Mouse (Mus musculus): ENCODE data around the gene Zfp618. TPM values are rescaled to one million over a fixed set of nuclear protein-coding genes. Genes with fewer than 3 reads are reported as not detected.

Zfp618 gene
- polyA plus RNA-seq (2015; fragmentation: Nextera tagmentation; extraction: Ambion mirVana), result 37.6 and 38.6 TPM in 2 replicates

- Histone ChIP-seq H3K36me3 (replicated peaks) (no peaks in the 10 kb centered on the region), H3K4me1 (peaks cover 12% of the 10 kb centered on the region), H3K27ac (peak within 1 kb of the TSS; percentile 90), H3K9me3 (no peaks in the 10 kb centered on the region), H3K4me3 (peak within 1 kb of the TSS; percentile 82), H3K9ac (peak within 1 kb of the TSS; percentile 95), H3K4me2 (peak within 1 kb of the TSS; percentile 86), H3K27me3 (replicated peaks) (no peaks in the 10 kb centered on the region)
- 0% methylated on average over 17 of the region's 86 CpGs for WGBS
- peak; percentile 86 for ATAC-seq (replicated peaks)
Observed at GRCm38 (mm10) chr4:62965497-62966302, at the start of gene Zfp618. Zfp618 (plus strand) TSS chr4:62965573.

GRCm38 (mm10) chr4:62917056-62917455 lies 48.3 kb upstream of the Zfp618 start:
- Histone ChIP-seq H3K27ac (no peak overlapping the region), H3K9ac (no peak overlapping the region), H3K27me3 (replicated peaks) (no peaks in the 10 kb centered on the region), H3K9me3 (no peaks in the 10 kb centered on the region), H3K4me2 (no peak overlapping the region), H3K4me1 (no peaks in the 10 kb centered on the region), H3K4me3 (no peak overlapping the region), H3K36me3 (replicated peaks) (no peaks in the 10 kb centered on the region)
- whole genome bisulfite sequencing, result 91% methylated on average over 8 of the region's 8 CpGs
- no peak for ATAC-seq (replicated peaks)

- Histone ChIP-seq H3K27me3 (replicated peaks) (no peaks in the 10 kb centered on the region), H3K9me3 (no peaks in the 10 kb centered on the region), H3K27ac (no peak overlapping the region), H3K36me3 (replicated peaks) (no peaks in the 10 kb centered on the region), H3K4me1 (no peaks in the 10 kb centered on the region), H3K4me3 (no peak overlapping the region), H3K4me2 (no peak overlapping the region), H3K9ac (no peak overlapping the region)
- ATAC-seq (replicated peaks), result no peak
- WGBS, result 85% methylated on average over 4 of the region's 4 CpGs
Observed at GRCm38 (mm10) chr4:62933798-62934197, 31.6 kb upstream of the Zfp618 start.

- Histone ChIP-seq H3K4me3 (no peak overlapping the region), H3K4me2 (no peak overlapping the region), H3K9ac (no peak overlapping the region), H3K36me3 (replicated peaks) (no peaks in the 10 kb centered on the region), H3K27me3 (replicated peaks) (no peaks in the 10 kb centered on the region), H3K4me1 (no peaks in the 10 kb centered on the region), H3K27ac (no peak overlapping the region), H3K9me3 (no peaks in the 10 kb centered on the region)
- 69% methylated on average over 11 of the region's 11 CpGs for WGBS
- ATAC-seq (replicated peaks), result no peak
Observed at GRCm38 (mm10) chr4:62935589-62936218, 29.7 kb upstream of the Zfp618 start.

GRCm38 (mm10) chr4:62941961-62942892 lies 23.1 kb upstream of the Zfp618 start:
- Histone ChIP-seq H3K9ac (no peak overlapping the region), H3K36me3 (replicated peaks) (no peaks in the 10 kb centered on the region), H3K27me3 (replicated peaks) (no peaks in the 10 kb centered on the region), H3K27ac (no peak overlapping the region), H3K4me2 (no peak overlapping the region), H3K9me3 (no peaks in the 10 kb centered on the region), H3K4me1 (0 out of 2 replicates have a peak, but pooled peaks cover 4% of the 10 kb centered on the region), H3K4me3 (no peak overlapping the region)
- WGBS, result 59% methylated on average over 14 of the region's 14 CpGs
- ATAC-seq (replicated peaks), result peak; percentile 62; the same call in 1 of the 2 replicates

- WGBS, result 75% methylated on average over 4 of the region's 4 CpGs
- ATAC-seq (replicated peaks), result no peak
Observed at GRCm38 (mm10) chr4:62944326-62944879, 21.0 kb upstream of the Zfp618 start.

GRCm38 (mm10) chr4:62963806-62964205 lies 1.6 kb upstream of the Zfp618 start:
- H3K36me3 ChIP-seq (replicated peaks), result no peaks in the 10 kb centered on the region
- 79% methylated on average over 4 of the region's 4 CpGs for WGBS
- no peak overlapping the region for H3K9ac ChIP-seq
- peaks cover 6% of the 10 kb centered on the region for H3K4me1 ChIP-seq
- H3K4me3 ChIP-seq, result no peak overlapping the region
- H3K4me2 ChIP-seq, result no peak overlapping the region
- ATAC-seq (replicated peaks), result no peak
- no peaks in the 10 kb centered on the region for H3K27me3 ChIP-seq (replicated peaks)
- no peaks in the 10 kb centered on the region for H3K9me3 ChIP-seq
- no peak overlapping the region for H3K27ac ChIP-seq

More at GRCm38 (mm10) chr4:62944326-62944879, 21.0 kb upstream of the Zfp618 start:
- Histone ChIP-seq H3K9me3 (no peaks in the 10 kb centered on the region), H3K4me3 (no peak overlapping the region), H3K27me3 (replicated peaks) (no peaks in the 10 kb centered on the region), H3K36me3 (replicated peaks) (no peaks in the 10 kb centered on the region), H3K4me2 (no peak overlapping the region), H3K4me1 (0 out of 2 replicates have a peak, but pooled peaks cover 4% of the 10 kb centered on the region), H3K27ac (no peak overlapping the region), H3K9ac (no peak overlapping the region)

- Histone ChIP-seq H3K27ac (peak overlapping the region; percentile 90), H3K4me1 (peaks cover 12% of the 10 kb centered on the region), H3K27me3 (replicated peaks) (no peaks in the 10 kb centered on the region), H3K4me3 (peak overlapping the region; percentile 82), H3K36me3 (replicated peaks) (no peaks in the 10 kb centered on the region), H3K9ac (peak overlapping the region; percentile 95), H3K4me2 (peak overlapping the region; percentile 86), H3K9me3 (no peaks in the 10 kb centered on the region)
- 1% methylated on average over 38 of the region's 52 CpGs for WGBS
- ATAC-seq (replicated peaks), result peak; percentile 69
Observed at GRCm38 (mm10) chr4:62964844-62965496, 403 bp upstream of the Zfp618 start.

- 95% methylated on average over 5 of the region's 5 CpGs for WGBS
Observed at GRCm38 (mm10) chr4:62969526-62969925, 4.2 kb downstream of the Zfp618 start.

GRCm38 (mm10) chr4:62971991-62972390 lies 6.6 kb downstream of the Zfp618 start:
- no peaks in the 10 kb centered on the region for H3K27me3 ChIP-seq (replicated peaks)
- no peaks in the 10 kb centered on the region for H3K36me3 ChIP-seq (replicated peaks)
- peaks cover 24% of the 10 kb centered on the region for H3K4me1 ChIP-seq
- H3K4me2 ChIP-seq, result no peak overlapping the region
- H3K4me3 ChIP-seq, result no peak overlapping the region
- no peak overlapping the region for H3K27ac ChIP-seq
- no peaks in the 10 kb centered on the region for H3K9me3 ChIP-seq
- 88% methylated on average over 1 of the region's 1 CpGs for WGBS
- H3K9ac ChIP-seq, result no peak overlapping the region
- no peak for ATAC-seq (replicated peaks)

More at GRCm38 (mm10) chr4:62969526-62969925, 4.2 kb downstream of the Zfp618 start:
- H3K27ac ChIP-seq, result no peak overlapping the region
- no peak overlapping the region for H3K4me2 ChIP-seq
- H3K4me1 ChIP-seq, result peaks cover 24% of the 10 kb centered on the region
- H3K9me3 ChIP-seq, result no peaks in the 10 kb centered on the region
- ATAC-seq (replicated peaks), result no peak
- no peaks in the 10 kb centered on the region for H3K27me3 ChIP-seq (replicated peaks)
- no peaks in the 10 kb centered on the region for H3K36me3 ChIP-seq (replicated peaks)
- H3K9ac ChIP-seq, result no peak overlapping the region
- H3K4me3 ChIP-seq, result no peak overlapping the region

- WGBS, result 72% methylated on average over 3 of the region's 3 CpGs
- no peaks in the 10 kb centered on the region for H3K27me3 ChIP-seq (replicated peaks)
- H3K9me3 ChIP-seq, result no peaks in the 10 kb centered on the region
- ATAC-seq (replicated peaks), result no peak
- H3K4me2 ChIP-seq, result no peak overlapping the region
- H3K27ac ChIP-seq, result no peak overlapping the region
- H3K4me1 ChIP-seq, result peaks cover 32% of the 10 kb centered on the region
- no peak overlapping the region for H3K4me3 ChIP-seq
- no peak overlapping the region for H3K9ac ChIP-seq
- H3K36me3 ChIP-seq (replicated peaks), result no peaks in the 10 kb centered on the region
Observed at GRCm38 (mm10) chr4:62973086-62973485, 7.7 kb downstream of the Zfp618 start.
